Mouse (Mus musculus): Measurements from ENCODE around the gene Samd15. TPM values are rescaled to one million over a fixed set of nuclear protein-coding genes. Genes with fewer than 3 reads are reported as not detected.
"Not testable (repeated sequence)": the region's sequence is repeated elsewhere in the genome, so short reads cannot be mapped to it uniquely, and the experiment has no call there.

The Samd15 gene
- 0.66 and 1.4 TPM in 2 replicates for polyA plus RNA-seq (2016; fragmentation: Nextera tagmentation; extraction: Ambion mirVana)

DNA sequence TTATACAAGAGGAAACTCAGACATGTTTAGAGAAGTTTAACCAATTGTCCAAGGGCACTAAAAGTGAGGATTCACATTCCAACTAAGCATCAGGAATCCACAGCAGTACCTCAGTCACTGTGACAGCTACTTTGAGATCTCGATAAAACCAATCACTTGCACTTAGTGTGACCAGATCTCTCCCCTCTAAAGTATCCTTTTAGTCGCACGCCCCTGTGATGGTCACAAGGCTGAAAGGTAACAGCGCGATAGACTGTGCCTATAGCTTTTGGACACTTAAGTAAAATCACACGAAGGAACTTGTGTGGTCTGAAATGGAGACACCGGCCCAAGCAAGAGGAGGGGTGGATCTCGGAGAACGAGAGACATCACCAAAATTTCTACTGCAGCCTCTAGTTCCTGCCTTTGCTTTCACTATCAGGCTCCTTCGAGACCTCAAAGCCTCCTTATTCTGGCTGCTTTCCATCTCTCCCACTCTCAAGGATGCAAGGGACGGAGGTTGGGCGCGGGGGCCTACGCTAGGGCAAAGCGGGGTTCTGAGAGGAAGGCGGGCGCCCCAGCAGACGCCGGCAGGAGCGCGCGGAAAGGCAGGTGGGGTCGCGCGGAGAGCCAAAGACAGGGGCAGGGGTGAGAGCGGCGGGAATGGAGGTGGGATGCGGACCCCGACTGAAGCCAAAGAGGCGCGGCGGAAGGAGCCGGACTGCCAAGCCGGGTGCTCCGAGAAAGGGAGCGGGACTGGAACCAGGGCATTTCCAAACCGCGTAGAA lies at the start of gene Samd15:
Samd15 (plus strand) TSS at position 518 of the 767 bp plus-strand sequence.
- H3K27ac ChIP-seq (replicated peaks) = peak within 1 kb of the TSS; percentile 92
- peak; percentile 59 for DNase-seq (ENCODE audit: low spot score)
- no peaks in the 10 kb centered on the region for H3K9me3 ChIP-seq (replicated peaks)
- H3K27me3 ChIP-seq (ENCODE audit: low read depth, poor library complexity, severe bottlenecking) = peaks cover 13% of the 10 kb centered on the region; the same call in 1 of the 2 replicates
- peaks cover 19% of the 10 kb centered on the region for H3K4me1 ChIP-seq
- 1% methylated on average over 38 of the region's 38 CpGs for WGBS
- H3K36me3 ChIP-seq = no peaks in the 10 kb centered on the region
- peak within 1 kb of the TSS; percentile 90 for H3K4me3 ChIP-seq

DNA sequence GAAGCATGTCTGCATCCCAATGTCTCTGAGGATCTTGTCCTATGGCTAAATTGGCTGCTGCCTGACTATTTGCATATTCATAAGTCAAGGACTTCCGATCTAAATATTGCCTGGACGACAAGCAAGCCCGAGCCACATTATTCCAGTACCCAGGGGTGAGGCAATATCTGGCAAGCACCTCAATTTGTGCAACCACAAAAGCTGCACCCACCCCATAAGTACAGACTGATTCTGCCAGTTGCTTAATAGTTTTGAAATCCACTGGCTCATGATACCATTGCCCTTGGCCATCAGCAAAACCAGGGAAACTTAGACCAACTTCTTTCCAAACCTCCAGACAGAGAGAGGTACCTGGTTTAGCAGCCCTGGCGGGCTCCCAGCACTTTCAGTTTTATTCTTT lies 45.1 kb upstream of the Samd15 start:
- H3K9me3 ChIP-seq (replicated peaks) = peaks cover 15% of the 10 kb centered on the region
- H3K36me3 ChIP-seq = peaks cover 31% of the 10 kb centered on the region
- H3K27me3 ChIP-seq (ENCODE audit: low read depth, poor library complexity, severe bottlenecking); H3K27ac ChIP-seq (replicated peaks); H3K4me3 ChIP-seq; DNase-seq (ENCODE audit: low spot score): not testable (repeated sequence)
- 97% methylated on average over 4 of the region's 4 CpGs for WGBS
- H3K4me1 ChIP-seq = peaks cover 14% of the 10 kb centered on the region

DNA sequence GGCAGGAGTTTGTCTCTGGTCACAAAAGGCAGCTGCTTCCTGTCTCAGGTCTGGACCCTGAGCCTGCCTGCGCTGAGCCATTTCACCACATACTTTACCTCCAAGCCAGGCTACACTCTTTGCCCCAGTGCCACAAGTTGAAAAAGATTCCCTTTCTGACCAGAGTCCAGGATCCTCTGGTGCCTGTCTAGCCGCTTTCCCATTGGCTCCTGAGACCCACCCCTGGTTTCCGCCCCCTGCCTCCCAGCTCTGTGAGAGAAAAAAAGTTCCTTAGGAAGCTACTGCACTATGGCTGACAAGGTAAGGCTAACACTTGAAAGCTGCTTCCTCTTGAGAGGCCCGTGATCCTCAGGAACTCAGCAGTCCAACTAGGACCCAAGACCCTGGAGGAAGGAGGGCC lies 42.2 kb upstream of the Samd15 start:
- WGBS = 46% methylated on average over 4 of the region's 4 CpGs
- Histone ChIP-seq H3K36me3 (peaks cover 35% of the 10 kb centered on the region), H3K4me3 (no peak overlapping the region), H3K4me1 (peaks cover 14% of the 10 kb centered on the region), H3K27ac (replicated peaks) (peak overlapping the region; percentile 28; the same call in 1 of the 2 replicates), H3K9me3 (replicated peaks) (peaks cover 7% of the 10 kb centered on the region; the same call in 1 of the 2 replicates), H3K27me3 (ENCODE audit: low read depth, poor library complexity, severe bottlenecking) (no peaks in the 10 kb centered on the region)
- DNase-seq (ENCODE audit: low spot score) = no peak

DNA sequence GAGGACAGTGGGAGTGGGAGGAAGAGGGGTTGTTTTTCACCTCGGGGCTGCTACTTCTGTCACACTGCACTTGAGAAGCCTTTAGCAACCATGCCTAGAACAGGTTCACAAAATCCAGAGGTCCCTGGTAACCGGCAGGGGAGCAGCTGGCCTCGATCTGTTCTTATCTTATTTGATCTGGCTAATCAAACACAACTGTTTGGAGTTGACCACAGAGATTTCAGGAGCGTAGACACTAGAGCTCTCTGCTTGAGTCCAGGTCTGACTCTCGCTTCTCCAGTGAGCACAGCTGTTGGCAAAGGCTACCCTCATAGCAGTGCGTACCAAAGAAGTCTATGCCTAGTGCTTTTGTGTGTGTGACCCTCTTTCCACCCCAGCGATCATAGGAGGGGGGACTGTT lies 41.4 kb upstream of the Samd15 start:
- H3K9me3 ChIP-seq (replicated peaks) = no peaks in the 10 kb centered on the region; the same call in 1 of the 2 replicates
- H3K27me3 ChIP-seq (ENCODE audit: low read depth, poor library complexity, severe bottlenecking) = no peaks in the 10 kb centered on the region
- H3K4me1 ChIP-seq = peaks cover 14% of the 10 kb centered on the region
- H3K27ac ChIP-seq (replicated peaks) = no peak overlapping the region
- H3K4me3 ChIP-seq = no peak overlapping the region
- WGBS = 75% methylated on average over 7 of the region's 7 CpGs
- DNase-seq (ENCODE audit: low spot score) = no peak
- peaks cover 35% of the 10 kb centered on the region for H3K36me3 ChIP-seq

DNA sequence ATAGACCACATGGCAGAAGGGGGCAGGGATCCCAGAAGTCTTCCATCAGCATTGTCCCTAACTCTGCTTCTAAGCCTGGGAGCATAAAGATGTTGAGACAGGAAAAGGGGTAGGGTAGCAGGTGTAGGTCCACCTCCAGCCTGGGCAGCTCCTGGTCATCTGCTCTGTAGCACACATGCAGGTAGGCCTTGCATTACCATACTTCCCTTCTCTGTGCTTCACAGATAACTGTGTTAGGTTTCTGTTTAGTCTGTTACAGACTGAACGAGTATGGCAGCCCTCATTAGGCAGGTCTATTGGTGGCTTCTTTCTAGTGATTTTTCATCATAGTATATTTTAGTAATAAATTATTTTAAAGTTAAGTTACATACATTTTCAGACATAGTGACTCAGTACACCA lies 39.2 kb upstream of the Samd15 start:
- H3K4me3 ChIP-seq = no peak overlapping the region
- H3K36me3 ChIP-seq = peaks cover 47% of the 10 kb centered on the region
- no peaks in the 10 kb centered on the region for H3K27me3 ChIP-seq (ENCODE audit: low read depth, poor library complexity, severe bottlenecking)
- H3K4me1 ChIP-seq = peaks cover 14% of the 10 kb centered on the region
- WGBS = 87% methylated on average over 1 of the region's 1 CpGs
- H3K9me3 ChIP-seq (replicated peaks) = no peaks in the 10 kb centered on the region
- no peak overlapping the region for H3K27ac ChIP-seq (replicated peaks)
- DNase-seq (ENCODE audit: low spot score) = no peak

DNA sequence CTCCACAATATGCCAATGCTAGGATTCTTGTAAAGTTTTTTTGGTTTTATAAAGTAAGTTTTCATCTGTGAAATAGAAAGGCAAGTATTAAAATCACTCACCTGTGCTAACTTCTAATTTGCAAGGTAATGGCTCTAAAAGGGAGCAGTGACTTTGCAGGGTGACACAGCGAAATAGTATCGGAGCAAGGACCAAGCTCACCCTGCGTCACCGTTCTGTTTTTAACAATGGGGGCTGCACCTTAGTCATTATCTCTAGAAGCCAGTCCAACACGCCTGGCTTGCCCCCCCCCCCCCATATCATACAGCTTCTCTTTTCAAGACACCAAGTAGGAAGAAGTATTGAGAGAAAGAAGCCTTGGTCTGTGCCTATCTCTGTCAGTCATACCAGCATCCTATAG lies 38.7 kb upstream of the Samd15 start:
- Histone ChIP-seq H3K4me1 (peaks cover 14% of the 10 kb centered on the region), H3K36me3 (peaks cover 47% of the 10 kb centered on the region), H3K4me3 (no peak overlapping the region), H3K9me3 (replicated peaks) (no peaks in the 10 kb centered on the region), H3K27ac (replicated peaks) (no peak overlapping the region), H3K27me3 (ENCODE audit: low read depth, poor library complexity, severe bottlenecking) (no peaks in the 10 kb centered on the region)
- 92% methylated on average over 5 of the region's 5 CpGs for WGBS
- DNase-seq (ENCODE audit: low spot score) = no peak

DNA sequence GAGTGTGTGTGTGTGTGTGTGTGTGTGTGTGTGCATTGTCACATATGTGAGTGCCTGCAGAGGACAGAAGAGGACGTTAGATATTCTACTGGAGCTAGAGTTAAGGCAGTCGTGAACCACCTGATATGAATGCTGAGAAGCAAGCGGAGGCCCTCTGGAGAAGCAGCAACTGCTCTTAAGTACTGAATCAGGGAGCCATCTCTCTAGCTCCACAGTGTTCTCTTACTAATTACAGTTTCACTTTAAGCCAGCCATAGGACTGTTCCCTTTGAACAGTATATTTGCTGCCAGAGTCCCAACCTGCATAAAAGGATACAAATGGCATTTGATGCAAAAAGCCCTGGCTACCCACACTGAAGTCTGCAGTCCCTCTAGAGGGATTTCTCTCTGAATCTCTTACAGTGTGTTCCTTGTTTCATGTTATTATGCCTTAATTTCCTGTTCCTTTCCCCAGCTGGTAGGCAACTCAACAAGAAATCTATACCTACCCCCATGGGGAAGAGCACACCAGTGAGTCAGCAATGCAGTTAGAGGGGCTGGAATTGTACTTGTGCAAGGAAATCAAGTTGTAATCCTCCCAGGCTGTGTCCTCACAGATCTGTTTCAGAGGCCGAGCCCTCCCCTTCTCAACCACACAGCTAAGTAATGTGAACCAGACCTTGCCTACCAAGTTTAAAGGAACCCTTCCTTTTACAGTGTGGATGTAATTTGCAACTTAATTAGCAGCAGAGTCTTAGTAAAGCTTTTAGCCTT lies 24.2 kb upstream of the Samd15 start:
- Histone ChIP-seq H3K27ac (replicated peaks) (no peak overlapping the region), H3K9me3 (replicated peaks) (no peaks in the 10 kb centered on the region), H3K4me1 (no peaks in the 10 kb centered on the region), H3K36me3 (peaks cover 43% of the 10 kb centered on the region), H3K27me3 (ENCODE audit: low read depth, poor library complexity, severe bottlenecking) (no peaks in the 10 kb centered on the region), H3K4me3 (no peak overlapping the region)
- no peak for DNase-seq (ENCODE audit: low spot score)
- 85% methylated on average over 4 of the region's 4 CpGs for WGBS

DNA sequence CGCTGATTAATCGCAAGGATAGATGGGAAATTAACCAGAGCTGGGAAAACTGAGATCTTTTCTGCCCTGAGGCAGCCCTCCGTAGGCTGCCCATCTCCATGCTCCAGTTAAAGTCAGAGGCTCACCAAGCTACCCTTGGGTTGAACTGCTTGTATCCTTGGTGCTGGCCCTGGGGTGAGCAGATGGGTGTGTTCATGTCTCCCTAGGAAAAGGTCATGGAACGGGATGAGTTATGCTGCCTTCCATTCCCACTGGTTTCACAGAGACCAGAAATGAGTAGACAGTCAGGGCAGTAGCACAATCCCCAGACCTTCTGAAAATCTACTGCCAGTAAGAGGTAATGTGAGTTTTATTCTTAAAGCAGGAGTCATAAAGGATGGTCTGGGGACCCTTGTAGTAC lies 21.9 kb upstream of the Samd15 start:
- Histone ChIP-seq H3K9me3 (replicated peaks) (no peaks in the 10 kb centered on the region), H3K36me3 (peaks cover 25% of the 10 kb centered on the region), H3K27ac (replicated peaks) (no peak overlapping the region), H3K4me1 (no peaks in the 10 kb centered on the region), H3K27me3 (ENCODE audit: low read depth, poor library complexity, severe bottlenecking) (no peaks in the 10 kb centered on the region), H3K4me3 (no peak overlapping the region)
- WGBS = 95% methylated on average over 4 of the region's 4 CpGs
- no peak for DNase-seq (ENCODE audit: low spot score)

DNA sequence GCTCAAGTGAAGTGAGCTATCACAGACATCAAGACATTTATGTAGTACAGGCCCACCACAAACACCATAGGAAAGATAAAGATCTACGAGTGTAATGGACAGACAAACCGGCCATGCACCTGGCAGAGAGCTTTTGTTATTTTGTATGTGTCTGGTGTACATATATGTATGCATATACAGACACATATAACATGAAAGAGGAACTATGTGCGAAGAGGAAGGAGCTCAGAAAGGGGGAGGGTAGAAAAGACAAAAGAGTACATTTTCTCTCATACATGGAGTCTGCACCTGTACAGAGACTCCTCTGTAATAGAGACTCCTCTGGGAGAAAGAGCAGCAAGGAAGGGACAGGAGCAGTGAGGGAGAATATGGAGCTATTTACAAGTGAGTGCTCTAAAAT lies 6.5 kb upstream of the Samd15 start:
- no peaks in the 10 kb centered on the region for H3K36me3 ChIP-seq
- H3K4me1 ChIP-seq = peaks cover 8% of the 10 kb centered on the region
- no peaks in the 10 kb centered on the region for H3K9me3 ChIP-seq (replicated peaks)
- DNase-seq (ENCODE audit: low spot score) = no peak
- no peaks in the 10 kb centered on the region for H3K27me3 ChIP-seq (ENCODE audit: low read depth, poor library complexity, severe bottlenecking)
- no peak overlapping the region for H3K4me3 ChIP-seq
- no peak overlapping the region for H3K27ac ChIP-seq (replicated peaks)
- 92% methylated on average over 3 of the region's 3 CpGs for WGBS

DNA sequence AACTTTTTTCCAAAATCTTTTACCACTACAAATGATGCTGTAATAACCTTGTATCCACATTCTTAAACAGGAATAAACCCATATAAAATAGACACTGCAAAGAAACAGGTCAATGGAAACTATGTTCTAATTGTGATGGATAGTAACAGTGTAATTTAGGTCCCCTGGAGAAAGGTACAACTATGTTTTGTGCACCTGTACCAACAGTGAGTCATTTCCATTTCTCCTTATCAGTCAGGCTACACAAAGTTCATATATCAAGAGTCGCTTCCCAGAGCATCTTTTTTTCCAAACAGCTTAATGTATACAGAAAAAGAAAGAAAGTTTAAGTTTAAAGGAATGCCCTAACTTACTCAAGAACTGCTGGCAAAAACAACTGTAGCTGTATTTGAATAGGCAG lies 4.5 kb upstream of the Samd15 start:
- WGBS = 89% methylated on average over 1 of the region's 1 CpGs
- Histone ChIP-seq H3K4me3 (no peak overlapping the region), H3K27me3 (ENCODE audit: low read depth, poor library complexity, severe bottlenecking) (no peaks in the 10 kb centered on the region), H3K9me3 (replicated peaks) (no peaks in the 10 kb centered on the region), H3K36me3 (no peaks in the 10 kb centered on the region), H3K27ac (replicated peaks) (no peak overlapping the region), H3K4me1 (peaks cover 22% of the 10 kb centered on the region)
- no peak for DNase-seq (ENCODE audit: low spot score)

DNA sequence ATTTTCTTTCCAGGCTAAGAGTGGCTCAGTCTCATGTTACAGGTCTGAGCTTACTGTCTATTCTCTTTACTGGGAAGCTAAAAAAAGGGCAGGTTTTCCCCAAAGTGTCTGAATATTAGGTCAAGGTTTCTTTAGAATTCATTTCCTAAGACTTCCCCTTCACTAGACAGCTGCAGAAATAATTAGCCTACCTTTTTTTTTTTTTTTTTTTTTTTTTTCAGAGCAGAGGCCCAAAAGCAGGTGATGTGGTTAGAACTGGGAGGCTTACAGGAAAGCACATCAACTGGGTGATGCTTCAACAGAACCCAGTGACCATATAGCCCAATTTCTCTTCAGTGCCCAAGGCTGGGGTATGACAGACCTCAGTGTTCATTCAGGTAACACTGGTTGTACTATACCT lies 3.2 kb upstream of the Samd15 start:
- H3K27me3 ChIP-seq (ENCODE audit: low read depth, poor library complexity, severe bottlenecking) = peaks cover 10% of the 10 kb centered on the region; the same call in 1 of the 2 replicates
- H3K36me3 ChIP-seq = no peaks in the 10 kb centered on the region
- no peaks in the 10 kb centered on the region for H3K9me3 ChIP-seq (replicated peaks)
- no peak overlapping the region for H3K27ac ChIP-seq (replicated peaks)
- no peak for DNase-seq (ENCODE audit: low spot score)
- H3K4me1 ChIP-seq = peaks cover 22% of the 10 kb centered on the region
- H3K4me3 ChIP-seq = no peak overlapping the region

DNA sequence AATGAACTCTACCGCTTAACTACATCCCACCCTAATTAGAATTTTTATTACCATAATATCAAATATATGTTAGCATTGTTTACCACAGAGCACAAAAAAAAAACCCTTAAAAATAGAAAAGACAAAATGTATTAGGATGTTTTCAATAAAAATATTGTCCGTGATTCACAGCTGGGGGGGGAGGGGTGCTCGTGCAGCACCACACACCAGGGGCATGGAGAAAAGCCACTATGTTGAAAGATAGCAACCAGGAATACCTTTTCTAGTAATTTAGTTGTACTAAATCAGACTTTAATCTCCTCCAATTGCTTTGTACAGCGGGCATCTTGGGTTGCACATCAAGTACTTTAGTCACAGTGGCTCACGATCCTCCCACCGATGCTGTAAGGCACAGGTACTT lies 731 bp upstream of the Samd15 start:
- no peak overlapping the region; the same call in 1 of the 2 replicates for H3K27ac ChIP-seq (replicated peaks)
- H3K4me1 ChIP-seq = peaks cover 19% of the 10 kb centered on the region
- H3K4me3 ChIP-seq = peak overlapping the region; percentile 90
- 58% methylated on average over 6 of the region's 6 CpGs for WGBS
- no peaks in the 10 kb centered on the region for H3K36me3 ChIP-seq
- no peaks in the 10 kb centered on the region for H3K9me3 ChIP-seq (replicated peaks)
- H3K27me3 ChIP-seq (ENCODE audit: low read depth, poor library complexity, severe bottlenecking) = peaks cover 13% of the 10 kb centered on the region; the same call in 1 of the 2 replicates
- DNase-seq (ENCODE audit: low spot score) = no peak
